Mouse (Mus musculus) limb, embryonic 15.5 days (tissue): ENCODE results near the gene Gnmt. TPM values are rescaled to one million over a fixed set of nuclear protein-coding genes. Genes with fewer than 3 reads are reported as not detected.

Source experiments
- ATAC-seq: fragments of 200-750 bp; cut with Nextera tagmentation; 2 replicates; pipeline ENCODE4 v1.8.0; 2017; ENCODE audit warnings: low read depth, moderate TSS enrichment; ENCODE audit not compliant: insufficient number of reproducible peaks, low FRiP score, low TSS enrichment
- H3K27ac ChIP-seq: fragments of 300-500 bp; sonication (generic); 2 replicates; pipeline ENCODE4 v1.5.1; 2015; ENCODE audit warnings: moderate library complexity, mild to moderate bottlenecking, inconsistent platforms
- H3K27me3 ChIP-seq: fragments of 300-500 bp; sonication (generic); 2 replicates; pipeline ENCODE4 v1.6.1; 2015; ENCODE audit warnings: inconsistent platforms
- H3K36me3 ChIP-seq: fragments of 300-500 bp; sonication (generic); 2 replicates; pipeline ENCODE4 v1.6.1; 2015; ENCODE audit warnings: inconsistent platforms
- H3K4me1 ChIP-seq: fragments of 300-500 bp; sonication (generic); 2 replicates; pipeline ENCODE4 v1.6.1; 2015; ENCODE audit warnings: inconsistent platforms
- H3K4me2 ChIP-seq: fragments of 300-500 bp; sonication (generic); 2 replicates; pipeline ENCODE4 v1.6.1; 2015; ENCODE audit warnings: mild to moderate bottlenecking, inconsistent platforms
- H3K4me3 ChIP-seq: fragments of 300-500 bp; sonication (generic); 2 replicates; pipeline ENCODE4 v1.5.1; 2015; ENCODE audit warnings: mild to moderate bottlenecking, inconsistent platforms
- H3K9ac ChIP-seq: fragments of 300-500 bp; sonication (generic); 2 replicates; pipeline ENCODE4 v1.6.1; 2015; ENCODE audit warnings: inconsistent platforms
- H3K9me3 ChIP-seq: fragments of 300-500 bp; sonication (generic); 2 replicates; pipeline ENCODE4 v1.6.1; 2016; ENCODE audit warnings: inconsistent platforms
- WGBS: fragments of 180-500 bp; shearing (Covaris S2); methylation state at CpG from one replicate; pipeline ENCODE4 v1.1.7; 2015; 5-methylcytosine and 5-hydroxymethylcytosine counted together
- polyA plus RNA-seq: library from polyadenylated mRNA; unstranded; fragments of >200 nt; fragmentation: Nextera tagmentation; extraction: Ambion mirVana; gene quantifications from 2 replicates; pipeline ENCODE4 v1.2.1, GENCODE M21; 2015

Gnmt gene
- polyA plus RNA-seq, 1 experiment from 2014 or later: 1.5 TPM

DNA sequence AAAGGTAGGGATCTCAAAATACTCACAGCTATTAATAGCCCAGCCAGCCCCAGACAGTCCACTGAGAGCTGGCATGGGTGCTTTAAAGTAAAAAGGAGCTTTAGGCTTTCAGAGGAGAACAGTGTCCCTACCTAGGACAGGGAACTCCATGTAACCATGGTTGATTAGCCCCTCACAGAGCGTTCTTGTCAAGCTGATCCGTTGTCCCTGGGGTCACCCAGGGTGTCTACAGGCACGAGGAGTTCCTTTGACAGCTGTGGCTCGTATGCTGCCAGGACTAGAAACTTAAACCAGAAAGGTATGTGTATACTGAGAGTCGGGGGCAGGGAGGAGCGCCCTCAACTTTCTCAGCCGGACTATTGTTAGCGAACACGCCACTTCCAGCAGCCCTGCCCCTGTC, 50.1 kb downstream of the Gnmt start:
- Histone ChIP-seq H3K9ac (no peak overlapping the region), H3K9me3 (no peaks in the 10 kb centered on the region), H3K4me2 (peak overlapping the region; percentile 65), H3K4me3 (peak overlapping the region; percentile 94), H3K27ac (peak overlapping the region; percentile 22; the same call in 1 of the 2 replicates), H3K4me1 (peaks cover 37% of the 10 kb centered on the region), H3K36me3 (peaks cover 49% of the 10 kb centered on the region), H3K27me3 (no peaks in the 10 kb centered on the region)
- ATAC-seq: no peak
- 47% methylated on average over 9 of the region's 9 CpGs for WGBS

DNA sequence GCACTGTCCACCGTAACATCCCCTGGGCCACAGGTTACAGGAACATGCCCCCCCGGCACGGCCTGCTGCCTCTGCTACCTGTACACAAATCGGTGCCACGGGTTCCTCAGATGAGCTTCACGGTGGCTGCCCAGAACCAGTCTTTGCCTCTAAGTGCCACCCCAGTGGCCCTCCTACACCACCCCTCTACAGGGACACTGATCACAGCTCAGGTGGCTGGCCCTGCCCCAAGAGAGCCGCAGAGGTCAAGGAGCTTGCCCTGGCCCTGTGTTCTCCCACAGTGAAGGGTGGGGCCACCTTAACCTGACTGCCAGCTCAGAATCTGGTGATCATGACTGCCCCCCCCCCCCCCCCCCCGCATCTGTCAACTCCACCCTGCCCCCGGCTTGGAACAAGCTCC, 50.6 kb downstream of the Gnmt start, which contains the start of gene Mea1:
Gene Mea1, plus strand, starts transcription at position 378 of the 400 bp plus-strand sequence.
- peaks cover 44% of the 10 kb centered on the region for H3K36me3 ChIP-seq
- WGBS: 86% methylated on average over 8 of the region's 9 CpGs
- no peak for ATAC-seq
- no peak within 1 kb of the TSS; the same call in 1 of the 2 replicates for H3K9ac ChIP-seq
- H3K27me3 ChIP-seq: no peaks in the 10 kb centered on the region
- H3K4me2 ChIP-seq: peak within 1 kb of the TSS; percentile 65
- H3K27ac ChIP-seq: peak within 1 kb of the TSS; percentile 22; the same call in 1 of the 2 replicates
- H3K4me1 ChIP-seq: peaks cover 39% of the 10 kb centered on the region
- H3K4me3 ChIP-seq: peak within 1 kb of the TSS; percentile 94
- H3K9me3 ChIP-seq: no peaks in the 10 kb centered on the region

Other genes with a start within 250 kb of the Gnmt start
- gene Ttbk1, start 241.5 kb downstream of the Gnmt start, polyA plus RNA-seq: 0.02 and 0.06 TPM in 2 replicates
- 29.3 and 33.8 TPM in 2 replicates for gene Dnph1, start 232.5 kb downstream of the Gnmt start, polyA plus RNA-seq
- 5.2 and 7.5 TPM in 2 replicates for gene Cul9, start 182.8 kb downstream of the Gnmt start, polyA plus RNA-seq
- 6.4 and 7.1 TPM in 2 replicates for gene Srf, start 173.0 kb downstream of the Gnmt start, polyA plus RNA-seq
- 122 and 123 TPM in 2 replicates for gene Ptk7, start 99.7 kb downstream of the Gnmt start, polyA plus RNA-seq
- gene Klc4, start 83.1 kb downstream of the Gnmt start, polyA plus RNA-seq: 20.5 and 22.3 TPM in 2 replicates
- 88.4 and 91.3 TPM in 2 replicates for gene Mrpl2, start 82.9 kb downstream of the Gnmt start, polyA plus RNA-seq
- 53.4 and 63.3 TPM in 2 replicates for gene Cul7, start 78.8 kb downstream of the Gnmt start, polyA plus RNA-seq
- gene Rrp36, start 54.8 kb downstream of the Gnmt start, polyA plus RNA-seq: 64.6 and 66.9 TPM in 2 replicates
- 141 and 146 TPM in 2 replicates for gene Mea1, start 50.4 kb downstream of the Gnmt start, polyA plus RNA-seq
- 132 and 156 TPM in 2 replicates for gene Klhdc3, start 48.3 kb downstream of the Gnmt start, polyA plus RNA-seq
- gene Ppp2r5d, start 24.1 kb downstream of the Gnmt start, polyA plus RNA-seq: 82.6 and 86.7 TPM in 2 replicates
- gene Pex6, start 17.7 kb downstream of the Gnmt start, polyA plus RNA-seq: 22.4 and 29.4 TPM in 2 replicates
- 78.0 and 83.6 TPM in 2 replicates for gene Cnpy3, start 23.0 kb upstream of the Gnmt start, polyA plus RNA-seq
- 0.17 and 0.33 TPM in 2 replicates for gene Ptcra, start 34.5 kb upstream of the Gnmt start, polyA plus RNA-seq
- 78.8 and 86.0 TPM in 2 replicates for gene 2310039H08Rik, start 43.5 kb upstream of the Gnmt start, polyA plus RNA-seq
- gene Rpl7l1, start 53.5 kb upstream of the Gnmt start, polyA plus RNA-seq: 151 and 154 TPM in 2 replicates
- 3.8 and 4.7 TPM in 2 replicates for gene Bicral, start 129.3 kb upstream of the Gnmt start, polyA plus RNA-seq
- gene Tbcc, start 161.5 kb upstream of the Gnmt start, polyA plus RNA-seq: 51.2 and 54.1 TPM in 2 replicates
- not detected in 2 replicates for gene Prph2, start 181.3 kb upstream of the Gnmt start, polyA plus RNA-seq